Mouse (Mus musculus): ENCODE measurements around the gene Tmem270.

GRCm38 (mm10) chr5:134951053-134951884 is 44.7 kb upstream of the Tmem270 start:
- no peak for TF ChIP-seq CTCF (IDR thresholded peaks at IDR 0.05; ENCODE audit: control insufficient read depth, insufficient read depth, insufficient read length)
- TF ChIP-seq MYOD1 (IDR thresholded peaks at IDR 0.05; ENCODE audit: control insufficient read depth, insufficient read length, low read depth) = peak; percentile 82
- no peak for TF ChIP-seq USF1 (IDR thresholded peaks at IDR 0.05; ENCODE audit: low read depth)
- no peak for TF ChIP-seq MAX (IDR thresholded peaks at IDR 0.05)
- TF ChIP-seq FOSL1 (IDR thresholded peaks at IDR 0.05; ENCODE audit: insufficient read depth, low read length, poor library complexity, severe bottlenecking) = no peak
- TF ChIP-seq CEBPB (IDR thresholded peaks at IDR 0.05; ENCODE audit: low read depth) = no peak

Data from C2C12 (cell line).